Mouse (Mus musculus) neural tube, embryonic 13.5 days (tissue): ENCODE measurements around the gene Dlg2. TPM values are rescaled to one million over a fixed set of nuclear protein-coding genes. Genes with fewer than 3 reads are reported as not detected.
A peak's percentile ranks its signal among the peaks of the same experiment; 100 is the strongest.

Experiments used
- ATAC-seq: fragments of 200-750 bp; cut with Nextera tagmentation; 2 replicates; pipeline ENCODE4 v1.8.0; 2017; ENCODE audit warnings: low read depth, mild to moderate bottlenecking, moderate TSS enrichment, moderate library complexity
- H3K27ac ChIP-seq: fragments of 300-500 bp; sonication (generic); replicated peaks from 2 replicates; pipeline ENCODE4 v1.5.1; 2015; ENCODE audit warnings: moderate library complexity, mild to moderate bottlenecking, inconsistent platforms
- H3K27me3 ChIP-seq: fragments of 300-500 bp; sonication (generic); 2 replicates; pipeline ENCODE4 v1.6.1; 2015; ENCODE audit warnings: mild to moderate bottlenecking, inconsistent platforms
- H3K36me3 ChIP-seq: fragments of 300-500 bp; sonication (generic); 2 replicates; pipeline ENCODE4 v1.6.1; 2015; ENCODE audit warnings: mild to moderate bottlenecking, inconsistent platforms
- H3K4me1 ChIP-seq: fragments of 300-500 bp; sonication (generic); replicated peaks from 2 replicates; pipeline ENCODE4 v1.6.1; 2015; ENCODE audit warnings: inconsistent platforms
- H3K4me2 ChIP-seq: fragments of 300-500 bp; sonication (generic); 2 replicates; pipeline ENCODE4 v1.6.1; 2015; ENCODE audit warnings: inconsistent platforms, mild to moderate bottlenecking, moderate library complexity
- H3K4me3 ChIP-seq: fragments of 300-500 bp; sonication (generic); 2 replicates; pipeline ENCODE4 v1.5.1; 2015; ENCODE audit warnings: mild to moderate bottlenecking, inconsistent platforms
- H3K9ac ChIP-seq: fragments of 300-500 bp; sonication (generic); 2 replicates; pipeline ENCODE4 v1.6.1; 2015; ENCODE audit warnings: moderate library complexity, mild to moderate bottlenecking, inconsistent platforms
- H3K9me3 ChIP-seq: fragments of 300-500 bp; sonication (generic); 2 replicates; pipeline ENCODE4 v1.6.1; 2016; ENCODE audit warnings: inconsistent platforms
- WGBS: fragments of 180-500 bp; shearing (Covaris S2); methylation state at CpG from one replicate; pipeline ENCODE4 v1.1.7; 2015; 5-methylcytosine and 5-hydroxymethylcytosine counted together
- polyA plus RNA-seq: library from polyadenylated mRNA; unstranded; fragments of >200 nt; fragmentation: Nextera tagmentation; extraction: Ambion mirVana; gene quantifications from 2 replicates; pipeline ENCODE4 v1.2.1, GENCODE M21; 2015

The Dlg2 gene
- polyA plus RNA-seq, 1 experiment from 2014 or later = 13.9 TPM

DNA sequence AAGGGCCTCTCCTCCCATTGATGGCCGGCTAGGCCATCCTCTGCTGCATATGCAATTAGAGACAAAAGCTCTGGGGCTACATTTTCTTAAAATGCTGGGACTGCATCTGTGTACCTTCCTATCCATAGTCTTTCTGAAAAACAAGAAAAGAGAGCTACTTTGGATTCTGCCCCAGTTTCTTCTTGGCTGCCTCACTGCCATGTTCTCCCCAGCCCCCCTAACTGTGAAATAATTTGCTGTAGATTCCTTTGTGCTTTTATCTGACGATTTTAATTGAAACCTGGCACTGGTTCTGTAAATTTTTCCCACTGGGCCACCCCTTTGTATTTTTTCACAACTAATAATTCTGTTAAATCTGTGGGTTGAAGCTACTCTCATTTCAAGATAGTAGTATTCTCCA, 1646.8 kb downstream of the Dlg2 start:
- Histone ChIP-seq H3K27ac (no peak overlapping the region), H3K9me3 (no peaks in the 10 kb centered on the region), H3K4me2 (no peak overlapping the region), H3K36me3 (no peaks in the 10 kb centered on the region), H3K4me3 (no peak overlapping the region), H3K9ac (no peak overlapping the region), H3K27me3 (no peaks in the 10 kb centered on the region), H3K4me1 (no peaks in the 10 kb centered on the region)
- 61% methylated on average over 2 of the region's 2 CpGs for WGBS
- no peak for ATAC-seq

GRCm38 (mm10) chr7:92125886-92126285, 1649.4 kb downstream of the Dlg2 start:
- no peaks in the 10 kb centered on the region for H3K9me3 ChIP-seq
- 58% methylated on average over 3 of the region's 3 CpGs for WGBS
- no peaks in the 10 kb centered on the region for H3K27me3 ChIP-seq
- H3K27ac ChIP-seq = no peak overlapping the region
- no peak overlapping the region for H3K4me2 ChIP-seq
- no peaks in the 10 kb centered on the region for H3K4me1 ChIP-seq
- ATAC-seq = no peak
- no peak overlapping the region for H3K9ac ChIP-seq
- no peaks in the 10 kb centered on the region for H3K36me3 ChIP-seq
- no peak overlapping the region for H3K4me3 ChIP-seq

DNA sequence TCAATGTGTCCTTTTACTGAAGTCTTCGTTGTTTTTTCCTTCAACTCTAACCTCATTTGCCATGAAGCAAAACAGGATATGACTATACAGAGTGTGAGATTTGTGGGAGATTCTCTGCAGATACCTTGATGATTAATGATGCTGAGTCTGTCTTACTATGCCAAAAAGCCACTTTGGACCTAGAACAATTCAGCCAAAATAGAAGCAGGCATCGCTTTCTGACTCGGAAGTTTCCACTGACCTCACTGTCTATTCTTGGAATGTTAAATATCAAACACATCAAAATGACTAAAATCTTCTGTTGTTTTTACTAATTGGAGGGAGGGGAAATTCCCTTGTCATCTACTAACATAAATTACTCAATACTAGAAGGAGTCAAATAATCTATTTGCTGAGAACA, 1657.8 kb downstream of the Dlg2 start:
- H3K9ac ChIP-seq = no peak overlapping the region
- no peak overlapping the region for H3K4me2 ChIP-seq
- H3K4me3 ChIP-seq = no peak overlapping the region
- no peak for ATAC-seq
- H3K36me3 ChIP-seq = no peaks in the 10 kb centered on the region
- H3K9me3 ChIP-seq = no peaks in the 10 kb centered on the region
- H3K27me3 ChIP-seq = no peaks in the 10 kb centered on the region
- H3K4me1 ChIP-seq = no peaks in the 10 kb centered on the region
- WGBS = 86% methylated on average over 3 of the region's 3 CpGs
- H3K27ac ChIP-seq = no peak overlapping the region

DNA sequence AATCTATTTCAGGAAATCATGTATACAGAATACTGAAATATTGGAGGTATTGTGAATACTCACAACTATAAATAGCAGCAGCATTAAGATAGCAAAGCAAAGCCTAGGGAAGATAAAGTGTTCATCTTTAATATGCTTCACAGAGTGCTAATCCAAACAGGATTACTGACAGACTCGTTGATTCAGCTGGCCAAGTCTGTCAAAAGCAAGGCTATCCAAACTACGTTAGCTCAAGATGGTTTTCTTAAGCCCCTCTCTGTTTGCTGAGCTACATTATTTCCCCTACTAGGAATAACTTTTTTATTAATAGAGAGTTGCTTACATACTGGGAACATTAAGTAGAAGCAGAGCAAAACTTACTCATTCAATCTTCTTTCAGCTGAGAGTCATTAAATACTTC, 1659.2 kb downstream of the Dlg2 start:
- no peaks in the 10 kb centered on the region for H3K27me3 ChIP-seq
- H3K4me2 ChIP-seq = no peak overlapping the region
- H3K36me3 ChIP-seq = no peaks in the 10 kb centered on the region
- no peak overlapping the region for H3K27ac ChIP-seq
- H3K9ac ChIP-seq = no peak overlapping the region
- no peak for ATAC-seq
- H3K4me1 ChIP-seq = no peaks in the 10 kb centered on the region
- no peaks in the 10 kb centered on the region for H3K9me3 ChIP-seq
- 71% methylated on average over 2 of the region's 2 CpGs for WGBS
- H3K4me3 ChIP-seq = no peak overlapping the region

DNA sequence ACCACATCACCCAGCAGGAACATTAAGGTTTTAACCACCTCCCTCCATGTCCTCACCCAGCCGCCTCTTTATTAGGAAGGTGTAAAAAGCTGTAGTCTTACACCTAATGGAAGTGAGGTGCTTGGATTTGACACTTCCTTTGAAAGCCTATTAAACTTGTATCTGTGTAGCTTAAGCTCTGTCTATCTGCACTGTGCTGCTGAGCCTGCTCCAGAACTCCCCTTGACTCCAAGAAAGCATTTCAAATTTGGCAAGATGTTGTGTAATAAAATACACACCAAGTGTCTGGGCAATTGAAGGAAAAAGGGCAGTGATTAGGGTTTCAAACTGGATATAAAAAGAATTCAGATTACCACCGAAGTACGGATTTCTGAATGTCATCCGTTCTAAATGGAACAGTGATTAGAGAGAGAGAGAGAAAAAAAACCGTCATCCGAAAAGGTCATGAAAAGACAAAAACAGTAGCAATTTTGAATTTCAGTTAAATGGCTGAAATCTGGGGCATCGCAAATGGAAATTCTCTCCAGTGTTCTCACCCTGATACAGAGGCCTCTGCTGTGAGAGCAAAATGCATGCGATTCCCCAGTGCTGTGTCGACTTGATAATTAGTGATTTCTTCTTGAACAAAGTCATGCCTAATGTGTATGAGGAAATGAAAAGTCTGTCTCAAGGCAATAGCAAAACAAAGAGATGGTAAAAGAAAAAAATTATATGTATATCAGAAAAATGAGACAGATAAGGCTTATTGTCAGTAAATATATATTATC, 1663.8 kb downstream of the Dlg2 start:
- ATAC-seq = no peak
- no peaks in the 10 kb centered on the region for H3K36me3 ChIP-seq

DNA sequence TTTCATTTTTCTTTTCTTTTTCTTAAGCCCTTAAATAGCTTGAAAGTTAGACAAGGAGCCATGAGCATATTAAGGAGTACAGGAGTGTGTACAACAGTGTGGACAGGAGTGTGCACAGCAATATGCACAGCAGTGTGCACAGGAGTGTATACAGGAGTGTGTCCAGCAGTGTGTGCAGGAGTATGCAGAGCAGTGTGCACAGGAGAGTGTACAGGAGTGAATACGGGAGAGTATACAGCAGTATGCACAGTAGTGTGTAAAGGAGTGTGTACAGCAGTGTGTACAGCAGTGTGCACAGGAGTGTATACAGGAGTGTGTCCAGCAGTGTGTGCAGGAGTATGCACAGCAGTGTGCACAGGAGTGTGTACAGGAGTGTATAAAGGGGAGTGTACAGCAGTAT, 1671.0 kb downstream of the Dlg2 start:
- Histone ChIP-seq H3K4me3 (no peak overlapping the region), H3K9ac (no peak overlapping the region), H3K27me3 (no peaks in the 10 kb centered on the region), H3K27ac (no peak overlapping the region), H3K4me2 (no peak overlapping the region), H3K4me1 (no peaks in the 10 kb centered on the region), H3K36me3 (no peaks in the 10 kb centered on the region), H3K9me3 (no peaks in the 10 kb centered on the region)
- 92% methylated on average over 1 of the region's 1 CpGs for WGBS
- no peak for ATAC-seq

More for the DNA sequence above, 1663.8 kb downstream of the Dlg2 start:
- H3K27me3 ChIP-seq = no peaks in the 10 kb centered on the region
- WGBS = 80% methylated on average over 9 of the region's 9 CpGs
- H3K9ac ChIP-seq = no peak overlapping the region
- no peaks in the 10 kb centered on the region for H3K9me3 ChIP-seq
- H3K4me1 ChIP-seq = no peaks in the 10 kb centered on the region
- H3K4me3 ChIP-seq = no peak overlapping the region
- no peak overlapping the region for H3K4me2 ChIP-seq
- H3K27ac ChIP-seq = no peak overlapping the region

DNA sequence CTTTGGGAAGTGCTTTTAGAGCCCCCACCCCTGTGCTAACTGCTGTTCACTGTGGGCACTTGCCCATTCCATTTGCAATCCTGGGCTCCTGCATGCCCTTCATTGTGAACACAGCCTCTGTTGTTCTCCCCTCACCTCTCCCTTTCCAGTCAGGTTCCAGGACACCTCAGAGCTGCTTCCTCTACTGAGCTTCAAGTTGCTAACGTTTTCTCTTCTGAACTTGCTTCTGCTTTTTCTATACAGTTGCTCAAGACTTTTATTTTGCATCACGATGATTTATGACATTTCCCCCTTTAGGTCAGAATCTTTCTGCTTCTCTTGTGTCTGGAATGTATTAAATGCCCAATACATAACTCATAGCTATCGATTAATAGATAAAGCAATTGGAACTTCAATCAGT, 1674.3 kb downstream of the Dlg2 start:
- Histone ChIP-seq H3K36me3 (no peaks in the 10 kb centered on the region), H3K4me2 (no peak overlapping the region), H3K9ac (no peak overlapping the region), H3K27ac (no peak overlapping the region), H3K4me1 (no peaks in the 10 kb centered on the region), H3K27me3 (no peaks in the 10 kb centered on the region), H3K9me3 (no peaks in the 10 kb centered on the region), H3K4me3 (no peak overlapping the region)
- no peak for ATAC-seq
- 67% methylated on average over 3 of the region's 3 CpGs for WGBS

GRCm38 (mm10) chr7:92154603-92155002, 1678.1 kb downstream of the Dlg2 start:
- H3K9ac ChIP-seq = no peak overlapping the region
- H3K4me1 ChIP-seq = no peaks in the 10 kb centered on the region
- no peak overlapping the region for H3K4me3 ChIP-seq
- no peak for ATAC-seq
- H3K27ac ChIP-seq = no peak overlapping the region
- H3K27me3 ChIP-seq = no peaks in the 10 kb centered on the region
- H3K4me2 ChIP-seq = no peak overlapping the region
- no peaks in the 10 kb centered on the region for H3K9me3 ChIP-seq
- no peaks in the 10 kb centered on the region for H3K36me3 ChIP-seq

- Histone ChIP-seq H3K27me3 (no peaks in the 10 kb centered on the region), H3K4me1 (no peaks in the 10 kb centered on the region), H3K4me3 (no peak overlapping the region), H3K27ac (no peak overlapping the region), H3K9me3 (no peaks in the 10 kb centered on the region), H3K36me3 (no peaks in the 10 kb centered on the region), H3K4me2 (no peak overlapping the region), H3K9ac (no peak overlapping the region)
- ATAC-seq = no peak
- 94% methylated on average over 2 of the region's 2 CpGs for WGBS
These were observed 1686.7 kb downstream of the Dlg2 start for GRCm38 (mm10) chr7:92163150-92163549.

- Histone ChIP-seq H3K36me3 (no peaks in the 10 kb centered on the region), H3K27me3 (no peaks in the 10 kb centered on the region), H3K4me1 (no peaks in the 10 kb centered on the region), H3K9ac (no peak overlapping the region), H3K4me3 (no peak overlapping the region), H3K9me3 (no peaks in the 10 kb centered on the region), H3K4me2 (no peak overlapping the region), H3K27ac (no peak overlapping the region)
- no peak for ATAC-seq
- WGBS = 86% methylated on average over 2 of the region's 2 CpGs
These were observed 1687.8 kb downstream of the Dlg2 start for GRCm38 (mm10) chr7:92164316-92164715.

DNA sequence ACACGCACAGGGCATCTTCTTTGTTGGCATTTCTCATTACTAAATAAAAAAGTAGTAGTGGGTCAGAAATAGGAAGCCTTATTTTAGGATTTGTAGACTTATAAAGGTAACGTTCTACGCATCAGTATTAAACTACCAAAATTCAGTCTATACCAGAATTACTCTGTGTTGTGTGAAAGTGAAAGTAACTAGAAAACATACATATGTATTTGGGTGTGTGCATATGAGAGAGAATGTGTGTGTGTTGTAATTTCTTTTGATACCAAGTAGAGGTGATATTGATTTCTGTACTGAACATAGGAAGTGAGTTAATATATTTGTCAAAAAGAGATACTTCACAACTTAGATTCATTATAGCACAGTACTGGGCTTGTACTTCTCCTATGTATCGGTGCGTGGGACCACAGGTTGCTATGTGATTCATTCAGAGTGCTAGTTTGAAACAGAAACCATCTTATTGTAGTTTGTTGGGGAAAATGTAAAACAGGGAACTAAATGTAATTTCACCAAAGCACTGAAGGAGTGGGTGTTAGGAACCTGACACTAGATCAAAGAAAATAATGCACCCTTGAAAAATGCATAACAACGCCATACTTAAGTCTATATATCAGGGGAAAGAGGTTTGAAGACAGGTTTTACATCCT, 1688.5 kb downstream of the Dlg2 start:
- Histone ChIP-seq H3K27ac (no peak overlapping the region), H3K4me1 (no peaks in the 10 kb centered on the region), H3K4me2 (no peak overlapping the region), H3K36me3 (no peaks in the 10 kb centered on the region), H3K27me3 (no peaks in the 10 kb centered on the region), H3K9ac (no peak overlapping the region), H3K9me3 (no peaks in the 10 kb centered on the region), H3K4me3 (no peak overlapping the region)
- 91% methylated on average over 6 of the region's 6 CpGs for WGBS
- ATAC-seq = no peak

DNA sequence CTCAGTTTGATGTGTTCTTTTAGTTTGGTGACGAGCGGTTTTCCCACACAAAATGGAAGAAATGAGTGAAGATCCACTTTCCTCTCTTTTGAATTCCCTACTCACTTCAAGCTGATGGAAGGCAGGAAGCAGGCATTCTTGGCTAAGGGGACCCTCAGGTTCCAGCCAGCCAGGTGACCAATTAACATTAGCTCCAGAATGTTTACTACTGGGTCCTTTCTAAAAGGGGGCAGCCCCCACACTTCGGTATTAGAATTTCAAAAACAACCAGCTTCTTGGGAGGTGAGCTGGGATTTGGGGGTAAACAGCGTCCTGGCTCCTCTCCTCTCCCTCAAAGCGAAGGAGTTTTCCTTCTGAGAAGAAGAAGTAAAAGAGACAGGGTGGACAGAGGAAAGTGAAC, 1703.6 kb downstream of the Dlg2 start:
- Histone ChIP-seq H3K4me1 (peaks cover 24% of the 10 kb centered on the region), H3K27me3 (peaks cover 25% of the 10 kb centered on the region), H3K9ac (0 out of 2 replicates have a peak overlapping the region, but pooled peaks have one; percentile 53), H3K36me3 (no peaks in the 10 kb centered on the region), H3K4me3 (peak overlapping the region; percentile 33; the same call in 1 of the 2 replicates), H3K27ac (no peak overlapping the region), H3K9me3 (no peaks in the 10 kb centered on the region), H3K4me2 (peak overlapping the region; percentile 60)
- WGBS = 34% methylated on average over 5 of the region's 5 CpGs
- no peak for ATAC-seq
